Mouse (Mus musculus): Measurements from ENCODE around the gene Sema6b. TPM values are rescaled to one million over a fixed set of nuclear protein-coding genes. Genes with fewer than 3 reads are reported as not detected.

The Sema6b gene
- total and polyA plus RNA-seq, 3 experiments, result 0.71 to 2.2 (median 1.3) TPM

DNA sequence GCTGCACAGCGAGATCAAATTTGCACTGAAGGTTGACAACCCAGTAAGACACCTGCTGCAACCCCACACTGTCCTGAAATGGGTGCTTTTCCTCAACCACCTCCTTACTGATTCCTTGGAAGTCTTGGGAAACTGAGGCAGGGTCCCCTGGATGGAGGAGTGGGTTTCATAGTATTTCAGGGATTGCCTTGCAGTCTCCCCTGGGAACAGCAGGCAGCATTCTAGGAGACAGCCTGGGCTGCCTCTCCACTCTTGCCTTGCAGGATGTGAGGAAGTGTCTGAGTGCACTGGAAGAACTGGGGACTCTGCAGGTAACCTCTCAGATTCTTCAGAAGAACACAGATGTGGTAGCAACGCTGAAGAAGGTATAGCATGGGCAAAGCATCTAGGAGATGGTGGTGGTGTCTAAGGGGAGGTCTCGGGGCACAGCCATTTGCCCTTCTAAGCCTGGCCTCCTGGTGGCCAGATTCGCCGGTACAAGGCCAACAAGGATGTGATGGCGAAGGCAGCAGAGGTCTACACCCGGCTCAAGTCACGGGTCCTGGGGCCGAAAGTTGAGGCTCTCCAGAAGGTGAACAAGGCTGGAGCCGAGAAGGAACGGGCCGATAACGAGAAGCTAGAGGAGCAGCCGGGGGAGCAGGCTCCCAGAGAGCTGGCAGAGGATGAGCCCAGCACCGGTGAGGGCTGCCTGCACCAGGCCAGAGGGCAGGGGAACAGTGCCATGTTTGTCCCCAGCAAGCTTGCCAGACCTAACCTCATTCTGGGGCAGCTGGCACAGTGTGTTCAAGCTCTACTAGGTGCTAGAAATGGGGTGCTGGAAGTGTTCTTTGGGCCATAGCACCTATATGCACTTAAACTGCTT, 41.2 kb downstream of the Sema6b start:
- H3K4me3 ChIP-seq (replicated peaks in 1 of 3; ENCODE audit: low read depth in 2 of 3, low read length in 2 of 3, poor library complexity in 1 of 3), result no peak overlapping the region
- no peak overlapping the region for H3K9ac ChIP-seq (ENCODE audit: insufficient read depth, low read depth)
- H3K9me3 ChIP-seq (replicated peaks; ENCODE audit: low read length), result no peaks in the 10 kb centered on the region
- in situ Hi-C loops (cut with MboI; ENCODE audit: low pct_ligation_motif_present, low pct_unique_long_range_greater_than_20kb, low sequenced_read_pairs) (no loop called here), dilution Hi-C loops (cut with MboI; ENCODE audit: extremely low pct_ligation_motif_present, extremely low pct_unique_long_range_greater_than_20kb, low sequenced_read_pairs) (no loop called here)
- H3K36me3 ChIP-seq (replicated peaks in 1 of 2; ENCODE audit: control insufficient read depth in 1 of 2, insufficient read depth in 1 of 2, low read length in 1 of 2), result peaks cover 88 to 95% of the 10 kb centered on the region in 2 experiments
- H3K4me1 ChIP-seq (ENCODE audit: control insufficient read depth in 1 of 2, insufficient read depth in 2 of 2), result no peaks in the 10 kb centered on the region
- no peak overlapping the region for H3K27ac ChIP-seq (ENCODE audit: insufficient read depth, low read depth)
- no peak for TF ChIP-seq TCF12 (IDR thresholded peaks at IDR 0.05; ENCODE audit: low read depth, low read length)
- TF ChIP-seq IRF4 (IDR thresholded peaks at IDR 0.05; ENCODE audit: low read depth, low read length), result no peak
- no peak for TF ChIP-seq MEF2A (IDR thresholded peaks at IDR 0.05; ENCODE audit: borderline replicate concordance, low read depth, low read length)
- peak in 1 of 2 experiments; percentile 13; a peak in 1 of 4 replicates for TF ChIP-seq CTCF (conservative IDR thresholded peaks at IDR 0.05 in 1 of 2, IDR thresholded peaks at IDR 0.05 in 1 of 2; ENCODE audit: low read depth in 2 of 2, low read length in 2 of 2)
- TF ChIP-seq RAD21 (IDR thresholded peaks at IDR 0.05; ENCODE audit: low read depth, low read length), result no peak
- H3K27me3 ChIP-seq (replicated peaks), result no peaks in the 10 kb centered on the region
- H3K4me2 ChIP-seq (ENCODE audit: insufficient read depth, low read depth, poor library complexity, severe bottlenecking), result no peak overlapping the region
- no peaks in the 10 kb centered on the region for H3K79me2 ChIP-seq (replicated peaks; ENCODE audit: control insufficient read depth, extremely low read depth, insufficient read depth, poor library complexity, severe bottlenecking)
- DNase-seq (ENCODE audit: extremely low read depth), result no peak

DNA sequence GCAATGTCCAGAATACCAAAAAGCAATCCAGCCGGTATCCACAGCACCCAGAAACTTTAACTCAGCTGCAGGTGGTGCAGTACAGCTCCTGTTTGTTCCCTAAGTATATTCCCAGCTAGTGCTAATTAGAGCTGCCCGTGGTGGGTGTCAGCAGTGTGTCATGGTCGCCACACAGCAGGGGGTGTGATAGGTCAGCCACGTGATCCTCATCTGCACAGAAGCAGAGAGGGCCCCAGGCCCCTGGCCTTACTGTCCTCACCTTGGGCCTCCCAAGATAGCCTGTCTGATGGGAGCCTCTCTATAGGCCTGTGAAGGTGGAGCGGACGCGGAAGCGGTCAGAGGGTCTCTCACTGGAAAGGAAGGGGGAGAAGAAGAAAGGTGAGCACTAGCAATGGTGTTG, 42.0 kb downstream of the Sema6b start:
- peaks cover 86 to 93% of the 10 kb centered on the region in 2 experiments for H3K36me3 ChIP-seq (replicated peaks in 1 of 2; ENCODE audit: control insufficient read depth in 1 of 2, insufficient read depth in 1 of 2, low read length in 1 of 2)
- H3K9me3 ChIP-seq (replicated peaks; ENCODE audit: low read length), result no peaks in the 10 kb centered on the region

GRCm38 (mm10) chr17:56096883-56097282, 43.3 kb downstream of the Sema6b start:
- no peak overlapping the region for H3K9ac ChIP-seq (ENCODE audit: insufficient read depth, low read depth)
- DNase-seq (ENCODE audit: extremely low read depth), result no peak
- dilution Hi-C loops (cut with MboI; ENCODE audit: extremely low pct_ligation_motif_present, extremely low pct_unique_long_range_greater_than_20kb, low sequenced_read_pairs) (no loop called here), in situ Hi-C loops (cut with MboI; ENCODE audit: low pct_ligation_motif_present, low pct_unique_long_range_greater_than_20kb, low sequenced_read_pairs) (no loop called here)
- no peaks in the 10 kb centered on the region for H3K9me3 ChIP-seq (replicated peaks; ENCODE audit: low read length)
- H3K4me3 ChIP-seq (replicated peaks in 1 of 3; ENCODE audit: low read depth in 2 of 3, low read length in 2 of 3, poor library complexity in 1 of 3), result no peak overlapping the region
- no peak overlapping the region for H3K27ac ChIP-seq (ENCODE audit: insufficient read depth, low read depth)
- peaks cover 82 to 88% of the 10 kb centered on the region in 2 experiments for H3K36me3 ChIP-seq (replicated peaks in 1 of 2; ENCODE audit: control insufficient read depth in 1 of 2, insufficient read depth in 1 of 2, low read length in 1 of 2)
- H3K27me3 ChIP-seq (replicated peaks), result no peaks in the 10 kb centered on the region
- no peak for TF ChIP-seq BHLHE40 (IDR thresholded peaks at IDR 0.05; ENCODE audit: low read depth, low read length)
- no peak for TF ChIP-seq TBP (conservative IDR thresholded peaks at IDR 0.05; ENCODE audit: low read depth, low read length)
- no peak for TF ChIP-seq HCFC1 (IDR thresholded peaks at IDR 0.05; ENCODE audit: low read depth, low read length)
- TF ChIP-seq JUN (IDR thresholded peaks at IDR 0.05; ENCODE audit: insufficient read depth, low read depth, low read length), result no peak
- TF ChIP-seq CHD1 (IDR thresholded peaks at IDR 0.05; ENCODE audit: low read depth, low read length), result no peak
- no peak for TF ChIP-seq MAFK (IDR thresholded peaks at IDR 0.05; ENCODE audit: insufficient replicate concordance, low read length)
- TF ChIP-seq ZKSCAN1 (IDR thresholded peaks at IDR 0.05; ENCODE audit: borderline replicate concordance, low read depth, low read length), result no peak
- no peak for TF ChIP-seq MAX (IDR thresholded peaks at IDR 0.05; ENCODE audit: low read length)
- TF ChIP-seq IRF4 (IDR thresholded peaks at IDR 0.05; ENCODE audit: low read depth, low read length), result no peak
- no peak for TF ChIP-seq EP300 (IDR thresholded peaks at IDR 0.05; ENCODE audit: low read length)
- TF ChIP-seq ETS1 (conservative IDR thresholded peaks at IDR 0.05; ENCODE audit: low read depth, low read length), result no peak
- TF ChIP-seq MXI1 (IDR thresholded peaks at IDR 0.05; ENCODE audit: low read depth, low read length), result no peak
- no peaks in the 10 kb centered on the region for H3K4me1 ChIP-seq (ENCODE audit: control insufficient read depth in 1 of 2, insufficient read depth in 2 of 2)
- no peak overlapping the region for H3K4me2 ChIP-seq (ENCODE audit: insufficient read depth, low read depth, poor library complexity, severe bottlenecking)
- no peaks in the 10 kb centered on the region for H3K79me2 ChIP-seq (replicated peaks; ENCODE audit: control insufficient read depth, extremely low read depth, insufficient read depth, poor library complexity, severe bottlenecking)

More for the DNA sequence above, 42.0 kb downstream of the Sema6b start:
- Histone ChIP-seq H3K27me3 (replicated peaks) (no peaks in the 10 kb centered on the region), H3K4me1 (ENCODE audit: control insufficient read depth in 1 of 2, insufficient read depth in 2 of 2) (no peaks in the 10 kb centered on the region), H3K4me2 (ENCODE audit: insufficient read depth, low read depth, poor library complexity, severe bottlenecking) (no peak overlapping the region), H3K9ac (ENCODE audit: insufficient read depth, low read depth) (no peak overlapping the region), H3K4me3 (replicated peaks in 1 of 3; ENCODE audit: low read depth in 2 of 3, low read length in 2 of 3, poor library complexity in 1 of 3) (no peak overlapping the region), H3K79me2 (replicated peaks; ENCODE audit: control insufficient read depth, extremely low read depth, insufficient read depth, poor library complexity, severe bottlenecking) (no peaks in the 10 kb centered on the region), H3K27ac (ENCODE audit: insufficient read depth, low read depth) (no peak overlapping the region)
- TF ChIP-seq UBTF (IDR thresholded peaks at IDR 0.05; ENCODE audit: low read depth, low read length), result no peak
- TF ChIP-seq SIN3A (IDR thresholded peaks at IDR 0.05; ENCODE audit: low read length), result no peak
- no peak for TF ChIP-seq ZNF384 (IDR thresholded peaks at IDR 0.05; ENCODE audit: low read depth, low read length)
- TF ChIP-seq ZMIZ1 (IDR thresholded peaks at IDR 0.05; ENCODE audit: low read depth, low read length), result no peak
- TF ChIP-seq USF1 (IDR thresholded peaks at IDR 0.05; ENCODE audit: low read depth, low read length), result no peak
- no peak for TF ChIP-seq TCF12 (IDR thresholded peaks at IDR 0.05; ENCODE audit: low read depth, low read length)
- no peak for TF ChIP-seq MXI1 (IDR thresholded peaks at IDR 0.05; ENCODE audit: low read depth, low read length)
- no peak for TF ChIP-seq RCOR1 (conservative IDR thresholded peaks at IDR 0.05; ENCODE audit: low read depth, low read length)
- TF ChIP-seq HCFC1 (IDR thresholded peaks at IDR 0.05; ENCODE audit: low read depth, low read length), result no peak
- TF ChIP-seq E2F4 (IDR thresholded peaks at IDR 0.05; ENCODE audit: insufficient replicate concordance, low read depth, low read length), result no peak
- no peak for TF ChIP-seq CTCF (conservative IDR thresholded peaks at IDR 0.05 in 1 of 2, IDR thresholded peaks at IDR 0.05 in 1 of 2; ENCODE audit: low read depth in 2 of 2, low read length in 2 of 2)
- no peak for TF ChIP-seq TBP (conservative IDR thresholded peaks at IDR 0.05; ENCODE audit: low read depth, low read length)
- TF ChIP-seq USF2 (conservative IDR thresholded peaks at IDR 0.05; ENCODE audit: low read depth, low read length), result no peak
- in situ Hi-C loops (cut with MboI; ENCODE audit: low pct_ligation_motif_present, low pct_unique_long_range_greater_than_20kb, low sequenced_read_pairs), result no loop called here
- DNase-seq (ENCODE audit: extremely low read depth), result no peak
- dilution Hi-C loops (cut with MboI; ENCODE audit: extremely low pct_ligation_motif_present, extremely low pct_unique_long_range_greater_than_20kb, low sequenced_read_pairs), result no loop called here
